Mouse (Mus musculus) adrenal gland, adult 2 months (tissue): ENCODE measurements around the gene Far2. TPM values are rescaled to one million over a fixed set of nuclear protein-coding genes. Genes with fewer than 3 reads are reported as not detected.
A peak's percentile ranks its signal among the peaks of the same experiment; 100 is the strongest.

Experiments used
- DNase-seq: peaks from one replicate; pipeline ENCODE4 v3.0.0; 2021
- long read RNA-seq: library from polyadenylated mRNA; stranded (forward); transcript quantifications from one replicate; pipeline ENCODE4 v2.0.0, GENCODE M21; 2021
- polyA plus RNA-seq: library from polyadenylated mRNA; depleted of rRNA; stranded (reverse); fragments of >200 nt; gene quantifications from 2 replicates; pipeline ENCODE4 v1.2.3, GENCODE M21; 2012; rRNA removed
- total RNA-seq, 2 experiments: library from RNA; stranded (reverse); gene quantifications; 2 replicates each; pipeline ENCODE4 v1.2.3; 2021

Gene Far2
- total RNA-seq = 1 to 10 TPM; 2.2 to 2.4 TPM
- 0.77 and 1.1 TPM in 2 replicates for polyA plus RNA-seq
- long read RNA-seq = 0 reads

- peak; percentile 69 for DNase-seq
Observed at GRCm38 (mm10) chr6:148046881-148047649, at the start of gene Far2. TSS of gene Far2 (plus strand) at chr6:148047259.

- DNase-seq = no peak
Observed at GRCm38 (mm10) chr6:148000483-148000882, 46.6 kb upstream of the Far2 start.

DNA sequence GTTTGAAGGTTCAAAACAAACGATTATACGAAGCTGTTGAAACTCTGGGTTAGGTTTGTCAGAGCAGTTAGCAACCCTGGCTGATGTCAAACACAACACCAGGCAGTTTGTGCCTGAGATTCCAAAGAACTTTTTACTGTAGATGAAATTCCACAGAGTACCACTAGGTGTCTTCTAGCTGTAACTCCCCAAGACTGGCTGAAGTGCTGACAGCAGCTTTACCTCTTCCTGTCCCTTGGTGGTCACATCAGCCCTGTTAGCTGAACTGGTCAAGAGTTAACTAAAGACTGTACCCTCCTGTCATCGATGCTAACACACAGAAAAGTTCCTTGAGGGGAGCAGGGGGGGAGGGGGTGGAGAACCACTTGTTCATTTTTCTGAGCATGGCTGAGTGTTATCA, 46.0 kb upstream of the Far2 start:
- no peak for DNase-seq

- no peak for DNase-seq
Observed at GRCm38 (mm10) chr6:148006118-148006837, 40.8 kb upstream of the Far2 start.

GRCm38 (mm10) chr6:148040759-148041158, 6.3 kb upstream of the Far2 start:
- no peak for DNase-seq

GRCm38 (mm10) chr6:148047650-148047988, 560 bp downstream of the Far2 start:
- no peak for DNase-seq

DNA sequence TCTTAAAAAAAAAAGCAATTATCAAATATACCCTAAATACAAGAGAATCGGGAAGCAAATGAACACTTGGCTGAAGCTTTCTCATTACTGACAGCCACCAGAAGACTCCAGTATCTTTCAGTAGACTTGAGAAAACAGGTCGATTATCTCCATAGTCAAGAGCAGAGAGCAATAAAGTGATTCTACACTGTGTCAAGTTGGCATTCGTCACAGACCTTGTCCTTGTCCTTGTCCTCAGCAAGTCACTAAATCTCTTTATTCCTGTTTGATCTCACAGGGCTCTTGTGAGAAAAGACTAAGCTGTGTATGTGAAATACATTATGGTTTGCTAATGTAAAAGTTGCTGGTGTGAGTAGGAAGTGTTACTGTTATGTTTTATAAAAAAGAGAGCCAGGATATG, 16.1 kb downstream of the Far2 start:
- peak; percentile 72 for DNase-seq

DNA sequence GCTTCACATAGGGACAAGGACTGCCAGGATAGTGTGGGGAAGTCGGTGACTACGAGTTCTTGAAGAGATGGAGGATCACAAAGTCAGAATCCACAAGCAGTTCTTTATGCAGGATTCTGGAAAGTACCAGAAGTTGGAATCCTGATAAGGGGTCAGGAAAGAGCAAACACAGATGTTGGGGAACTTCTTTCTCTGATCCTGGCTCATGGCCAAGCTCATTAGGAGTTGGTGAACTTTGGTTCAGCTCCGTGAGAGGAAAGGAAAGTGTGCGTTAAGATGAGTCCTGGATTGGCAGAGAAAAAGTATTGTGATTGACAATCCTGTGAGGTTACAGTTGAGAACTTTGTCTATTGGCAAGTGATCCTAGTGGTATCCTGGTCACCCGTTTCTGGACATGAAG, 19.2 kb downstream of the Far2 start:
- DNase-seq = no peak

GRCm38 (mm10) chr6:148068786-148069185, 21.7 kb downstream of the Far2 start:
- peak; percentile 48 for DNase-seq

DNA sequence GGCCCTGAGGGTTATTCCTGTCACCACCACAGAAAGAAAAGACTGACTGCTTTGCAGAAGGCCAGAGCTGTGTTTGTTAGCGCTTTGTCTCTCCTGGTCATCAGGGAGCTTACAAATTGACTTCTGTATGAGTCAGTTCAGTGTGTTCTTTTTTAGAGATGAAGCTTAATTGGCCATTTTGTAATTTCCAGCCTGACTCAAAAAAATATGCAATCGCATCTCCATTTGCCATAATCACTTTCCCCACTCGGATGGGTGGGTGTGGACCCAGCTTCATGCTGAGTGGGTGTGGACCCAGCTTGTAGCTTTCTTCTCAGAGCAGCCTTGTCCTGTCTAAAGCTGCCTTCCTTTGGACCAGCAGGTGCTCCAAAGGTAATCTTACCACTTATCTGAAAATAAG, 26.5 kb downstream of the Far2 start:
- no peak for DNase-seq

DNA sequence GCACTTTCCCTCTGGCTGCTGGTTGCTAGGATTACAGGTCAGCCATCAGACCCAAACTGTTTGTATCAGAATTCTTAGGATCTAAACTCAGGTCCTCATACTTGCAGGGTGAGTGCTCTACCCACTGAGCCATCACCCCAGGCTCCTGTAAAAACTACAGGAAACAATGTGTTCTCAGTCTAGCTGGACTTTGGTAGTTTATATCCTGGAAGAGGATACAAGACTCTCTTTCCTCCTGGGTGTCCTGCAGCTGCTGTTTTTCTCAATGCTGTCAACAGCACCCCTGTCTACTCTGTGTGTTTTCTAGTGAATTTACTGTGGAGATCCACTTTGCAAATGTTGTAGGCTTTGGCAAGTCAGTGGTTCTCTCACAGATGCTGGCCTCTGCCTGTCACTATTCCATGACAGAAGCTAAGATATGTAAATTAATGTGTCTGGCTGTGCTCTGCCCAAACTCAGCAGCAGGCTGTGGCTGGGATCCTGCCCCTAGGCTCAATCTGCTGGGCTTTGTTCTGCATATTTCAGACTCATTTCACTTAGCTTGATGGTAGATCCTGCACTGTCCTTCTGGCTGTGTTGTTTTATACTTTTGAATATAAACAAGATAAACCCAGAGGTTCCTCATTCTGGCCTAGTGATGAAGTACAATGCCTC, 27.3 kb downstream of the Far2 start:
- DNase-seq = no peak

DNA sequence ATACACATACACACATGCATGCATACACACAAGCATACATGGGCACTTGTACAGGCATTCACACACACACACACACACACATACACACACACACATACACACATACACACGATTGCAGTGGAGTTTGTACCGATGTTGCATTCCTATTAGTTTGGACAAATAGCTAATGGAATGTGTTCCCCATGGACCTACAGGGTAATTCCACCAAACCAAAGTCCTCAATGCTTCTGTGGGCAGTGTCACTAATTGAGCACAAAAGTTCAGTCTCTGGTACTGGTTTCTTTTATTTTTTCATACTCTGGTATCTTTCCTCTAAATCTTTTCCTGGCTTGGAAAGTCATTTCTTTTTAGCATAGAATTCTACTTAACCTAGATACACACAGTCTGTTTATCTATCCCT, 36.8 kb downstream of the Far2 start:
- no peak for DNase-seq

GRCm38 (mm10) chr6:148084403-148084802, 37.3 kb downstream of the Far2 start:
- DNase-seq = no peak

GRCm38 (mm10) chr6:148097039-148097438, 50.0 kb downstream of the Far2 start:
- DNase-seq = no peak

GRCm38 (mm10) chr6:148101977-148102376, 54.9 kb downstream of the Far2 start:
- DNase-seq = no peak

DNA sequence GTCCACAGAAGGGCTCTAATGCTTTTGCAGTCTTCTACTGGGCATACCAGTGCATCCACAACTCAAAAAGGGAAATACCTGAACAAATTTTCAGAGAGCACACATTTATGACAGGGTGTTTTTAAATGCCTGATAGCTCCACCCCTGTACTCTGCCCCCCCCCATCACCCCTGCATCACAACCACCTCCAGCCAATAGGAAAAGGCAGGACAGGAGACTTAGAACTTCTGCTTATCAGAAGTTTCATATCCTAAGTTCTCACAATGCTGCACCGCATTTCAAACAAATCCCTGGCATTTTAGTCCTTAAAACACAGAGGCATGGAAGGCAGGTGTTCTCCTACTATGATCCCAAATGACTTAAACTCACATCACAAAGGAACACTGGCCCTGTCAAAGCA, 55.4 kb downstream of the Far2 start:
- DNase-seq = no peak

- DNase-seq = peak; percentile 47
Observed at GRCm38 (mm10) chr6:148104212-148104611, 57.2 kb downstream of the Far2 start.

DNA sequence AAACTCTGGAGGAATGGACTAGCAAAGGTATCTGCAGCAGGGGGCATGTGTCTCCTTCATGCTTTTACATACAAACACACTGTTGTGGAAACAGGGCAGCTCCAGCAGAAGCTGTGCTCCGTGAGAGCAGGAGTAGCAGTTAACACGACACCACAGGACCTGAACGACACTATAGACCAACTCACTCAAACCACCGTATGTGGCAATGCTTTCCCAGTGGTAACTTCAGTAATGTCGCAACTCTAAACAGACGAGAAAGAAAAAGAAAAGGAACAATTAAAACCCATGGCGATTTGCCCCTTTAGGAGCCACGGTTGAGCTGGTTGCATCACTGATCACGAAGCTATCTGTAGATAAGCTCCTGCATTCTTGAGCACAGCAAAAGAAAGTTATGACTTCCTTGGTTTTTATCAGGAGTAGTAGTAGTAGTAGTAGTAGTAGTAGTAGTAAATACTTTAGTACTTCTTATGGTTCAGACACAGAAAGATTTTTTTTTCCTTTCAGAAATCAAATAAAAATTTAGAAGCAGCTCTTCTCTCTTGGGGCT, 58.7 kb downstream of the Far2 start:
- DNase-seq = no peak

- DNase-seq = no peak
Observed at GRCm38 (mm10) chr6:148108741-148109472, 61.8 kb downstream of the Far2 start.

DNA sequence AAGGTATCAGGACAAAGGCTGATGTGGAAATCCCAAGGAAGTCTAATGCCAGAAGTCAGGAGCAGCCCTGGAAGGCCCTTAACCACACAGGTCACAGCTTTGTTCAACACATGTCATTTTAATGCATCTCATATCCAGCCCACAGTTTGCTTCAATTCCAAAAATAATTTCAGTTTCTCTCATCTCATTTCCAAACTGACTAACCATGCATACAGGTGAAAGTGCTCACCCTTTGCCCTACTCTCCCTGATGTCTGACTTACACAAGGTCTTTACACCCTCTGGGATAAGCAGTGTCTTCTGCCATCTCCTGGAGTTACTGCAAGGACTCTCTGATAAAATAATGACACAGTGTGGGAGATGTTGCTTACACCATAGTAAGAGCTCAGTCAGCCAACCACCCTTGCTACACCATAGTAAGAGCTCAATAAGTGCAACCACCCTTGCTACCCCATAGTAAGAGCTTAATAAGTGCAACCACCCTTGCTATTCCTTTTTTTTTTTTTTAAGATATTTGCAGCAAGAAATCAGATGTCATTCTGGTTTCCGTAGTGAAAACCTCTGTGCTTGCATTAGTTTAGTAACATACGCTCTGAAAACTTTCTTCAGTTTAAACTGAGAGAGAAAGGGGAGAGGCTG, 64.1 kb downstream of the Far2 start:
- DNase-seq = no peak

GRCm38 (mm10) chr6:148116371-148116770, 69.3 kb downstream of the Far2 start:
- no peak for DNase-seq

GRCm38 (mm10) chr6:148116907-148117306, 69.8 kb downstream of the Far2 start:
- no peak for DNase-seq
